Mouse (Mus musculus) heart, postnatal 36 days (tissue): ENCODE results near the gene Paqr3. TPM values are rescaled to one million over a fixed set of nuclear protein-coding genes. Genes with fewer than 3 reads are reported as not detected.
A peak's percentile ranks its signal among the peaks of the same experiment; 100 is the strongest.

ENCODE experiments used
- DNase-seq, 2 experiments: peaks; one replicate each; pipeline ENCODE4 v3.0.0; 2021 to 2022
- intact Hi-C: fragments of 180-260 bp; cut with DNase I; formaldehyde crosslinking; loops from one replicate; pipeline ENCODE4 v1.15.1; 2025
- total RNA-seq, 2 experiments: library from RNA; stranded (reverse); gene quantifications; 2 replicates each; pipeline ENCODE4 v1.2.3; 2021

Paqr3 gene
- 1 to 10 TPM; 1.7 to 3.7 TPM for total RNA-seq

DNA sequence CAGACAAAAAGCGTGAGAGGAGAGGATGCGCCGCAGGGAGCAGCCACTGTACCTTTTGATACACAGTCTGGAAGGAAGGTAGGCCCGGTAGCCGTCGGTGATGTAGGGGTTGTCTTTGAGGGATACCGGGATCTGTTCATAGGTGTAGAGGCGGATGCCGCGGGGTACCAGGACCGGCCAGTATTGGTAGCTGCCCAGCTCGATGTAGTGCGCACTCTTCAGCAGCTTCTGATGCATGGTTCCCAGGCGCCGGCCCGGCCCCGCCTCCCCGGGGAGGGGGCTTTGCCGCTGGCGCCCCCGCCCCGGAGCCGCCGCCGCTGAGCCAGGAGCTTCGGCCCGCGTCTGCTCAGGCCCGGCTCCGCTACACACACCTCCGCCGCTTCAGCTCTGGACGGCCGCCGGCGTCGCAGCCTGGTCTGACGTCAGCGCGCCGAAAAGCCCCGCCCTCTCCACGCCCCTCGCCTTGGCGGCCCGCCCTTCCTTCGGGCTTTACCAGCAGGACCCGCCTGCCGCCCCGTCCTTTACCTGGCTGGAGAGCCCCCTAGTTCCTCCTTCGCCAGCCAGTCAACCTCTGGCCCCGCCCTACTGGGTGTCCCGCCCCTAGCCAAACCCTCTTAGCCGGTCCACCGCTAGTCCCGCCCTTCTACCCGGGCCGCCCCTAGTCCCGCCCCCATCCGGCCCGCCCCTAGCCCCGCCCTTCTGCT lies at the start of gene Paqr3:
Gene Paqr3, minus strand, starts transcription at position 390 of the 704 bp plus-strand sequence.
- intact Hi-C loops: no loop called here
- peak; percentile 98 to 99 for DNase-seq

DNA sequence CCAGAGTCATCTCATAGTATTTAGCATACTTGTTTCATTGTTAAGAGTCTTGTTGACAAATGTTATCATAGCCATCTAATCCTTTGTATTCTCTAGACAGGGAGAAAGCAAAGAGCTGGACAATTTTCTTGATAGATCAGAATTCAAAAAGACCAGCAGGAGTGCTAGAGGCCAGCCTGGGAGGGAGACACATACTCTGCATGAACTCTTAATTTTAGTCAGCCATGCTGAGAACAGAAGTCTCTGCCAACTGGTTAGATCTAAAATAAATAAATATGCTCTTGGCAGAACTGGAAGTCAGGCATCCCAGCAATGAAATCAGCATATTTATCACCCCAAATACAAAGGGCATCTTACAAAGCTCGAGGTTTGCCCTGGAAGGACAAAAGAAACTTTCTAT lies 43.3 kb upstream of the Paqr3 start:
- no peak for DNase-seq
- intact Hi-C loops: no loop called here

DNA sequence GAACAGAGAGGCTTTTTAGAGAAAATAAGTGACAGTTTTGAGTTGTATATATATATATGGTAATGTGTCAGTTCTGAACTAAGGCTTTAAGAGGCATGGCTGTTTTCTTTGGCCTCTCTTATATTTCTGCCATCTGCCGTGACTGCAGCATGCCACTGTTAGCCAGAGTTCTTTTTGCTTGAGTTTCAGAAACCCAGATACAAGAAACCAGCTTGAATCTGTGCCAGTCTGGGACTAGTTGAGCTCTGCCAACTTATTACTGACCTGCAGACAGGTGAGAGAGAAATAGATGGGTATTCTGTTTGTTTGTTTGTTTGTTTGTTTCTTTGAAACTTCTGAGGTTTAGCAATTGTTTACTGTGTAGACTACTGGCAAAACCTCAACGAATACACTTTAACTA lies 23.9 kb upstream of the Paqr3 start:
- no peak for DNase-seq
- intact Hi-C loops: no loop called here

DNA sequence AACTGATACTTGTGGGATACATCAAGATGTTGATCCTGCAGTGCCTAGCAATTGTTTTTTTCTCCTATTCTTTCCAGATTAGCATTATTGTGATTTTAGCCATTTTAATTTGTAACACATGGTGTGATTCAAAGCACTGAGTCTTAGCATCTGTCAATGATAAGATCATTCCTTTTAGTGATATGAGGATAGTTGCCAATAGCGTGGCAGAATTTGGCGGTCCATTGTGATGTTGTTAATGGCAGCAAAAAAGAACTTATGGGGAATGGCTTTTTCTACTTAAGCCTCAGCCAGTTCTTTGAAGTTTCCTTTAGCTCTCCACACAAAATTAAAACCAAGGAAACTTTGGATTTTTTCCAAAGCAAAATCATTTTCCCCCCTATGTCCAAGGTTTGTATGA lies 18.2 kb upstream of the Paqr3 start:
- DNase-seq: no peak
- intact Hi-C loops: loop anchor here (5.0 kb wide), 4 partner anchors 468 to 1748 kb away; no protein-coding TSS in a partner anchor

- peak in 1 of 2 experiments; percentile 28 for DNase-seq
Measured at GRCm38 (mm10) chr5:97128242-97129226, 17.1 kb upstream of the Paqr3 start.

DNA sequence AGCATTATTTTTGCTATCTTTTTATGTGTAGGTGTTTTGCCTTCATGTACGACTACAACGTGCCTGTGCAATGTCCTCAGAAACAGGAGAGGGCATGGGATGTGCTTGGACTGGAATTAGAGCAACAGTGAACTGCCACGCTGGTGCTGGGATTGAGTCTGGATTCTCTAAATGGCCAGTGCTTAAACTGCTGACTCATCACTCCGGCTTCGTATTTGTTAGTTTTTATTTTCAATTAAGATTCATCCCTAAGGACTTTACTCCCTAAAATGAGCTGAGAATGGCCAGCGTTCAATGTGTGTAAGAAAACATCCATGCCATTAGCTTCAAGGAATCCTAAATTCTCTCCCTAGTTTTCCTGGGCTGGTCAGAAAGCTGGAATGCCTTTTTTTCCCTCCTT lies 15.9 kb upstream of the Paqr3 start:
- no peak for DNase-seq
- intact Hi-C loops: loop anchor here (5.0 kb wide), 4 partner anchors 470 to 1750 kb away; no protein-coding TSS in a partner anchor

More at GRCm38 (mm10) chr5:97128242-97129226, 17.1 kb upstream of the Paqr3 start:
- intact Hi-C loops: loop anchor here (5.0 kb wide), 4 partner anchors 469 to 1749 kb away; no protein-coding TSS in a partner anchor

- intact Hi-C loops: loop anchor here (1.0 to 5.0 kb wide), 5 partner anchors 471 to 1751 kb away; partner anchors contain the start of gene Cfap299
- peak in 1 of 2 experiments; percentile 9 for DNase-seq
Measured at GRCm38 (mm10) chr5:97126005-97126404, 14.6 kb upstream of the Paqr3 start.

GRCm38 (mm10) chr5:97125459-97125970 lies 14.1 kb upstream of the Paqr3 start:
- no peak for DNase-seq
- intact Hi-C loops: loop anchor here (5.0 kb wide), 4 partner anchors 472 to 1752 kb away; no protein-coding TSS in a partner anchor

GRCm38 (mm10) chr5:97124977-97125376 lies 13.6 kb upstream of the Paqr3 start:
- intact Hi-C loops: loop anchor here (5.0 kb wide), 4 partner anchors 472 to 1752 kb away; no protein-coding TSS in a partner anchor

DNA sequence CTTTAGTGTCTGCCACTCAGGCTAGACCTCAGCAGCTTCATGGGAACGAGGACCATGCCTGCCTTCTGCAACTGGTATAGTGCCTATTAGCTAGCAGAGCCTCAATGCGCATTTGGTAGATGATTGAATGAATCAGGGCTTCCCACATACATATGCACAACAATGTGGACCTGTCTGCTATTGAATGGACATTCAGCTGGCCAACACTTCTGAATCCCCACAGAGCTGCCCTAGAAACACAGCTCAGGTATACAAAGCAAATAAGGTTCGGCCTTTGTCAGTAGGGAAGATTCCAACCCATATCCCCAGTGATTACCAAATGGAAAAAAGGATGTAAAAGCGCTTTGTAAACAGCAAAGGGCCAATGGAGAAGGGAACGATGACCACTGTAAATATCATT lies 699 bp downstream of the Paqr3 start:
- intact Hi-C loops: no loop called here
- DNase-seq: no peak

More at GRCm38 (mm10) chr5:97124977-97125376, 13.6 kb upstream of the Paqr3 start:
- DNase-seq: no peak

- DNase-seq: no peak
- intact Hi-C loops: no loop called here
Measured at GRCm38 (mm10) chr5:97110133-97110532, 1.3 kb downstream of the Paqr3 start.

GRCm38 (mm10) chr5:97108333-97108732 lies 3.1 kb downstream of the Paqr3 start:
- DNase-seq: no peak
- intact Hi-C loops: no loop called here

DNA sequence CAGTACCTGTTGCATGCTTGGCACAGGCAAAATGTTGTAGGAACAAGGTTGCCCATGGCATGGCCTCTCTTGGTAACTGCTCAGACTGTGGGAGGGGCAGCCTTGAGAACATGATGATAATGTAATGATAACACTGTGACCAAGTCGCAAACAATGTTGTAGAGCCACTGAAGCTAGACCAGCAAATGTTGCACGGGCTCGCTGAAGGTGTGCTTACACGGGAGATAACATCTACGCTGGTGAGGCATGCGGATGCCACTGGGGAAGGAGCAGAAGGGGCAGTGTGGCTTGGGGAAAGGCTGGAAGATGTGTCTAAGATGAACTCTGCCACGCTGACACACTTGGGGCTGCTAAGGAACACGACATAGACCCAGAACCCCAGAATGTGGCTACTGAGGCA lies 11.4 kb downstream of the Paqr3 start:
- intact Hi-C loops: no loop called here

DNA sequence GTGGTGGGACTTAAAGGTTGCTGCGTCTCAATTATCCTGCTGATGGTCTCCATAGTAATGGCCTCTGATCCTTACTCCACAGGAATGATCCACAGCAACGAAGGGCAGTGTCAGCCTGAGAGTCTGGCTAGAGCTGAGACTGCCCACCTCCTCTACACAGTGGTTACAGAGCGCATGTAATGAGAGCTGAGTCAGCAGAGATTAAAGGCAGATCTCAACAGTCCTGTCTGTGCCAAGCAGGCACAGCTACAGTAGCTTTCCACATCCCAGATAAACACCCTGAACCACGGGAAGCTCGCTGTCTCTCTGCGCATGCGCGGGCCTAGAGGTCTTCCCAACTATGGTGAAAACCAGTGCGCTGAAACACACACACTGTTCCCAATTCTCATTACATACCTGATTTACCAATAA lies 13.8 kb downstream of the Paqr3 start:
- intact Hi-C loops: no loop called here
- no peak for DNase-seq

More for the DNA sequence above, 11.4 kb downstream of the Paqr3 start:
- no peak for DNase-seq

GRCm38 (mm10) chr5:97095335-97095734 lies 16.1 kb downstream of the Paqr3 start:
- no peak for DNase-seq

GRCm38 (mm10) chr5:97092970-97093369 lies 18.4 kb downstream of the Paqr3 start:
- no peak for DNase-seq
- intact Hi-C loops: no loop called here

More at GRCm38 (mm10) chr5:97095335-97095734, 16.1 kb downstream of the Paqr3 start:
- intact Hi-C loops: no loop called here

- intact Hi-C loops: no loop called here
- no peak for DNase-seq
Measured at GRCm38 (mm10) chr5:97090034-97090784, 21.2 kb downstream of the Paqr3 start.

GRCm38 (mm10) chr5:97089426-97089825 lies 22.0 kb downstream of the Paqr3 start:
- DNase-seq: no peak
- intact Hi-C loops: no loop called here

DNA sequence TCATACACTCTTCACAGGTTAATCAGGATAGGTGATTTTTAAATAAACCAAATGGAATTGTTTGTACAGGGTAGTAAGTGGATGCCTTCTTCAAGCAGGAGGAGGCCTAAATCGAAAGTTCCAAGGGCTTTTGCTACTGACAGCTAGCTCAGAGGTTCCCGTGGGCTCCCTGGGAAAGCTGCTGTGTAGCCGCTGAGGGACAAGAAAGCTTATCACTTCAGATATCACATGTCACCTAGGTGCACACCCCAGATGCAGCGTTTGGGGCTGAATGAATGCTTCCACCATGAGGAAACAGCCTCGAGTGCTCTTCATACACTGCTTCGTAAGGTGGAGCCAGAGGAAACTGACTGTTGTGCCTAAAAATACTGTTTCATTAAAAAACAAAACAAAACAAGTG lies 23.2 kb downstream of the Paqr3 start:
- intact Hi-C loops: no loop called here

GRCm38 (mm10) chr5:97087746-97088145 lies 23.6 kb downstream of the Paqr3 start:
- intact Hi-C loops: no loop called here
- DNase-seq: no peak

More for the DNA sequence above, 23.2 kb downstream of the Paqr3 start:
- no peak for DNase-seq
